Mouse (Mus musculus) mesoderm, embryonic 11.5 days (tissue): ENCODE results near the gene Gm9970.

Source experiments
- DNase-seq: peaks from one replicate; pipeline ENCODE4 v3.0.0-alpha.2; 2012; ENCODE audit warnings: low read depth, low spot score

The Gm9970 gene

DNA sequence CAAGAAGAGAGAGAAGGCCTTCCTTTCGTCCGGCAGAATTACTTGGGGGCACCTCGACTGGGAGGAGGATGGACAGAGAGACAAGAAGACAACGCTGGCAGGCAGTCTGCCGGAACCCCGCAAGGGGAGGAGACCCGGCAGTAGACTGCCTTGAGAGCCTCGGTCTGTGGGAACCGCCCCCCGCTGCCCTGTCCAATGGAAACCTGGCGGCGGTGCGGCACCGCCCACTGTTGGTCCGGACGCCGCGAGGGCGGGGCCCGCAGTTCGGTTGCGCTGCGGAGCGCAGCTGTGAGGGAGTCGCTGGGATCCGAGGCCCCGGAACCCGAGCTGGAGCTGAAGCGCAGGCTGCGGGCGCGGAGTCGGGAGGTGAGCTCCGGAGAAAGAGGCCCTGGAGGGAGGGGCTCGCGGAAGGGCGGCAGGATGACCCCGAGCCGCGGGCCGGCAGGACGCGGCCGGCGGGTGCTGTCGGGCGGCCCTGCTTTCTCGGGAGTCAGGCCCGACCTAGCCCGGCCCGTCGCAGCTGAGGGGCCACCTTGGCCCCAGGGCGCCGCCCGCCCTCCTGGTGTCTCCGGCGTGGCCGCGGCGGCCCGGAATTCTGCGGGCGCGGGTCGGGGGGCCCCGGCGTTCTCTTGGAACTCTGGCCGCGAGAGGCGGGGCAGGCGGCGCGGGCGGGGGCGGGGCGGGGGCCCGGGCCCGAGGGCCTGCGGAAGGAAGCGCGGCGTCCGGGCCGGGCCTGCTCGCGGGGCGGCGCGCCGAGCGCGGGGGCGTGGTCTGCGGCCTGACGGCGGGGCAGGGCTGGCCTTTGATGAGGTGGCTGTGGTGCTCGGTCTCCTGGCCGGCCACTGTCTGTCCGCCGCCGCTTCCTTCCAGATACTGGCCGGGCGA is at the start of gene Gm9970, which contains the start of gene Nrbp1:
Gene Gm9970 (minus strand): TSS at position 596 of the 885 bp plus-strand sequence.
Gene Nrbp1 (plus strand): TSS at position 228 of the 885 bp plus-strand sequence.
- DNase-seq = peak; percentile 96

DNA sequence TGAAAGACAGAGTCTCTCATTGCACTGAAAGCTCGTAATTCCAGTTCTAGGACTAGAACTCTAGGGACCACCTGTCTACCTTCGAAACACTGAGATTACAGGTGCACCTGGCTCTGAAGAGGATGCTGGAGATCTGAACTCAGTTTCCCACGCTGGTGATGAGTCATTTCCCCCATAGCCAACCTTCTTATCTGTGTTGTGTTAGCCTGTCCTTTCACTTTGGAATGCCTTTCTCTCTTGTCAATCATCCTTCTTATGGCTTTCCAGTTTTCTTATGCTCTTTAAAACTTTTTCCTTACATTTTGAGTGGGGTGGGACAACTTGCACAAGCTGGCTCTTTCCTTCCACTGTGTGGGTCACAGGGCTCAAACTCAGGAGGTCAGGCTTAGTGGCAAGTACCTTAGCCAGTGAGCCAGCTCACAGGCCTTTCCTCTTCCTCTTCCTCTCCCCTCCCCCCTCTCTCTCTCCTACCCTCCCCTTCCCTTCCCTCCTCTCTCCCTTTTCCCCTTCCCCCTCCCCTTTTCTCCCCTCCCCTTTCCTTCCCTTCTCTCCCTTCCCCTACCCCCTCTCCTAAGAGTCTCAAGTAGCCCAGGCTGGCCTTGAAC is 48.7 kb upstream of the Gm9970 start:
- DNase-seq = no peak

DNA sequence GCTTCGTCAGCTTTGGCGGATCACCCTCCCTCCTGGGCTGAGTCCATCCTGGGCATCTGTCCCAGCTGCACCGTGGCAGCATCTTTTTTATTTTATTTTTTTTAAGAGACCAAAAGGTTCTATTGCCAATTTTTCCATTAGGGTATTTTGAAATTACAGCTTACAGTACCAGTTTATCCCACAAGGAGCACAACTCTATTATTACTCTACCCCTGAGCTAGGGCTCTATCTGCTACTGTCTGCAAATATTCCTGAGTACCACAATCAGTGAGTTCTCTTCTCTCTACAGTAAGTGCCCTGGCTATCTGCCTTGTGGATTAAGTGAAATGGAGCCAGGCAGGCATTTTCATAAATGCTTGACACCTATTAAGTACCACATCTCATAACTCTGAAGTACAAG is 47.6 kb upstream of the Gm9970 start:
- no peak for DNase-seq

DNA sequence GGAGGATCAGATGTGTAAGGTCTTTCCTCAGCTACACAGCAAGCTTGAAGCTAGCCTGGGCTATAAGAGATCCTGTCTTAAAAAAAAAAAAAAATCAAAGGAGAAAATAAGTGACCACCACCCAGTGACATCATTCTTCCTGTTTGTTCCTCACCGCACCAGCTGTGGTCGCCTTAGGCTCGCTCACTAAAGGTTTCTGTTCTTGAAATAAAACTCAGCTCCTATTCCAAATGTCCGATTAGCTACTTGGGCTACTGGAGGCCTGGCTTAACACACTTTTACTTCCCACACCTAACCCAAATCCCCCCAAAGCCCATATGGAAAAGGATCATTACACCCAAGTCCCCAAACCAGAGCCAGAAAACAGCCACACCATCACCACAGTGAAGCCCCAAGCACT is 47.2 kb upstream of the Gm9970 start:
- DNase-seq = no peak

DNA sequence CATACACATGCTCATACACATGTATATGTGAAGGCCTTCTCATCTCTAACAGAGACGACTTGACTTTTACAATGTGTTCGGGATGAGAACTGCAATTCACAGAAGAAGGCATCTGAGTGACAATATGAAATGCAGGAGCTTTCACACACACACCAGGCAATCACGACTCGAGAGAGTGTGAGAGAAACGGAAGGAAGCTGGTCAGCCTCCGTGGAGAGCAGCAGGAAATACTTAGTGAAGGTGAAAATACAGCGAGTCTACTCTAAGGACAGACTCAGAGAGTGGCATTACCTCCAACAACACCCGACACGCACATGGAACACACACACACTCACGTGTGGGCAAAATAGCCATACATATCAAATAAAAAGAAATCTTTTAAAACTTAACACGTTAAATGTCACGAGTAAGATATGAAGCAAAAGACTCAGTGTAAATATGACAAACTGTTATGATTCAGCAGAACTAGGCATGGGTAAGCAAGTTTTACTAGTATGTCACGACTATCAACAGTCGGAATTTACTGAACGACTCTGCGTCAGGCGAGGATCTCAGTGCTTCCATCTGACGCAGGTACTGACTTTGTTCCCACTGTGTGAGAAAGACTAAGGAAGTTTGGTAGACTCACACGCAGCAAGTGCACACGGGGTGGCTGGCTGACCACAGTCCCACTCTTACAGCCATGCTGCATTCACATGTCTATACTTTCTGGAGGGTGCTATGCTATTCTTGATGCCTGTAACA is 38.4 kb upstream of the Gm9970 start:
- DNase-seq = no peak

GRCm38 (mm10) chr5:31273018-31273417 is 32.0 kb upstream of the Gm9970 start:
- DNase-seq = no peak

- DNase-seq = no peak
Observed at GRCm38 (mm10) chr5:31267686-31268085, 26.7 kb upstream of the Gm9970 start.

- DNase-seq = no peak
Observed at GRCm38 (mm10) chr5:31266101-31266500, 25.1 kb upstream of the Gm9970 start.

DNA sequence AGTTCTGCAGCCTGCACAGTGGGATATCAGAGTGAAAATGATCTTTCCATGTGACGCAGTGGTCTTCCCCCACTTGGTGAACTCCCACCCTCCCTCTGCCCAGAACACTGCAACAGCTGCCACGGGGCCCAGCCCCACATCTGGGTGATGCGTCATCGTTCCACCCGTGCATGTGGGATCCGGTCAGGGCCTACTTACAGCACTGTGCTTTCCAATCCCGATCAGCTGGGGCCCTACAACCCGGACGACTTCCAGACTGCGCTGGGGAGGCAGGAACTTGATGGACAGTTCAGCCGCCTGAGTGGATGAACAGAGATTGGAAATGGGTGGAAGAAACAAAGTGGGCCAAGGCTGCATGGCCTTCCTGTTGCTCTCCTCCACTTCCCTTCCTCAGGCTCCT is 16.6 kb upstream of the Gm9970 start:
- no peak for DNase-seq

GRCm38 (mm10) chr5:31255971-31256370 is 14.9 kb upstream of the Gm9970 start:
- DNase-seq = no peak

DNA sequence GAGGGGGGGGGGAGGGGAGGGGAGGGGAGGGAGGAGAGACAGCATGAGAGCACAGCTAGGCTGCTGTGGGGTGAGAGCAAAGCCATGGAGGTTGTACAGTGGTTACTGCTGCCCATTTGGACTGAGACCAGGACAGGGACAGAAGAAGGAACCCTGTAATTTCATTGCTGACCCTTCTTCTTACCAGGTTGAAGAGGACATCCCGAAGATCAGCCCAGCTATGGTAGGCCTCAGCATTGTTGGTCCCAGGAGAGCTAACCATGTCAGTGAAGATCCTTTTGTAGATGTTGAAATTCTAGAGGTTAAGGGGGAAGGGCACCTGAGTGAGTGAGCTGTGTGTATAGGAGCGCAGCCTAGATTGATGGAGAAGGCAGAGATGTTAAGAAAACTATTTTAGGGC is 14.3 kb upstream of the Gm9970 start:
- no peak for DNase-seq

DNA sequence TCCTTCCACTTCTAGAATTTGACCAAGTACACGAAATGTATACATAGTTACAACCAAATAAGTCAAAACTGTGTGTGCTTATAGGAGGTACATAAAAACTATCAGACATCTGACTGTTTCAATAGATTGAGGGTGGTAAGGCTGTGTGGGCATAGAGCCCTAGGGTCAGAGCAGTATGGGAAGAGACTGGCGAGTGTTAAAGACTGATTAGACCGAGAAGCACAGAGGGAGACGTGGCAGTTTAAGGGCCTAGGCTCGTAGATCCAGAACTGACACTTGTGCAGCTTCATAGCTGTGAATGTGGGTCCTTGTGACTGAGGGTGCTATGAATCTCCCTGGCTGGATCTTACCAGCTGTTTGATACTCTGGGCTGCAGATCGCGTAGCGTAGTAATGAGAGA is 13.9 kb upstream of the Gm9970 start:
- no peak for DNase-seq

DNA sequence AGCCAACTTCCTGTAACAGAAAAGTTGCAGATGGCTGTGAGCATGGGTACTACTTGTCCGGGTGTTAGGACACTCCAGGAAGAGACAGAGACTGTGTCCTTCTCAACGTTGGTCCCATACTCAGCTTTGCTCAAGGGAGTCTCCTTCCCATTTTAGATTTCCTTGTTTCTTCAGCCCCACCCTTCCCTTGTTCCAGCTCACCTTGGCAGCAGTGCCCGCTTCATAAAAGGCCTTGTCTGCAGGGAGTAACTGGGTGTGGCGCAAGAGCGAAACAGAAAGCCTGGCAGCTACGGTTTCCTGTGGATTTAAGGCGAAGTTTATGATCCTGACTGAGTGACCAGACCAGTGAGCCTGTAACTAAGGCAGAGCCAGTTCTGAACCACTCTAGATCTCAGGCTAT is 13.4 kb upstream of the Gm9970 start:
- no peak for DNase-seq

DNA sequence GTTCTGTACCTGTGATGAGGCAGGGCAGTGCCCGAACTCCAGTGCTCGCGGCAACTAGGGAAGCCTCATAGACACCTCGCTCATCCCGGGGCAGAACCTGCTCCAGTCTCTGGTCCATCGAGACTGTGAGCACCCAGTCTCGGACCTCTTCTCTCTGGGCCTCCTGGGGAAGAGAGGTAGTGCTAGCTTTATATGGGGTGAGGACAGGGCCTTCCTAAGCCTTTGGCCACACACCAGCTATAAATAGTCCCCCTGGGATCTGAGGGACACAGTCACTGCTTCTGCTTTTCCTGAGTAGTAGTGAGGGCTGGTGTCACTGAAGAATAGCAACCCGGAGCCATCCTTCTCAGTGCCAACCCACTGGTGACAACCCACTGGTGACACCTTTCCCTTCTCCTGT is 12.8 kb upstream of the Gm9970 start:
- no peak for DNase-seq

DNA sequence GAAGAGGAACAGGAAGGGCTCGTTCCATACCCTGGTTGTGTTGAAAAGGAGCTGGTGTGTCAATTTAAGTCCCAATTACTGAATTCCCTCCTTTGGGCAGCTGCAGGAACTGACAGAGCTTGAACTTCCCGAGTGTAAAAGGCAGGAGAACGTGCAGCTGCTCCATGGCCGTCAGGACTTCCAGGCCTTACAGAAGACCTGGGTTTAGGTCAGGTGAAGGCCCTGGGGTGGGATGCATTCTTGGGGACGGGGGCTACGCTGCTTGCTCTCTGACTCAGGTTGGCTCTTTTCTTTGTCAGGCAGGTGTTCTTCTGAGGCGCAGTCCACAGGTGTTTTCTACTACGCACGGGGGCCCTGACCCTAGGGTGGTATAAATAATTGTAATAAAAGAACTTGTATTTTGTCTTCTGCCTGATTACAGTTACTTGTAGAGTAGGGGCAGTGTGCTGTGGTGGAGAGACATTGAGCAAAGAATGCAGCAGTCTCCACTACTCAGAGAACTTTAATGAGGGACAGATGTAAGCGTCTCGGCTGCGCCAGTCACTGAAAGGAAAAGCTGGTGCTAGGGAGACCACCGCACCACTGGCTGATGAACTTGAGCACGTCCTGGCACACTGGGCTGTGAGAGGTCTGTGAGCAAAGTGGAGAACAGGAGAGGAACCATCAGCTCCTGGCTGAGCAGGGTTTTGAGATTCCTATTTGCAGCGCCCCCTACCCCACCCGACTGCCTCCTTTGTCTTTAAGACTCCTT is 11.9 kb upstream of the Gm9970 start:
- DNase-seq = no peak

DNA sequence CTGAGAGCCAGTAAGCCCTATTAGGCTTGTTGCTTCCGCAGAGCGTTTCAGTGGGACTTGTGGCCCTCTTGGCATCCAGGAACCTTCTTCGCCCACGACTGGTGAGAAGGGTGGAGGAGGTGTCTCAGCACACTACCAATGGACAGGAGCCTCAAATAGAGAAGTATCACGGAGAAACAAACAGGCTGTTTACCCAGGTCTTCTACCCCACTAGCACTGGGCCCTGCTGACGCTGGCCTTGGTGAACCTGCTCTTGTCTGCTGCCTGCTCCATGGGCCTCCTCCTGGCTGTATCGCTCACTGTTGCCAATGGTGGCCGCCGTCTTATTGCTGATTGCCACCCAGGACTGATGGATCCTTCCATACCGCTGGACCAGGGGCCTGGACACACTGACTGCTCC is 11.1 kb upstream of the Gm9970 start:
- no peak for DNase-seq

- DNase-seq = peak; percentile 42
Observed at GRCm38 (mm10) chr5:31251541-31252101, 10.6 kb upstream of the Gm9970 start, which contains the start of gene Krtcap3. Gene Krtcap3, plus strand, starts transcription at chr5:31251691.

DNA sequence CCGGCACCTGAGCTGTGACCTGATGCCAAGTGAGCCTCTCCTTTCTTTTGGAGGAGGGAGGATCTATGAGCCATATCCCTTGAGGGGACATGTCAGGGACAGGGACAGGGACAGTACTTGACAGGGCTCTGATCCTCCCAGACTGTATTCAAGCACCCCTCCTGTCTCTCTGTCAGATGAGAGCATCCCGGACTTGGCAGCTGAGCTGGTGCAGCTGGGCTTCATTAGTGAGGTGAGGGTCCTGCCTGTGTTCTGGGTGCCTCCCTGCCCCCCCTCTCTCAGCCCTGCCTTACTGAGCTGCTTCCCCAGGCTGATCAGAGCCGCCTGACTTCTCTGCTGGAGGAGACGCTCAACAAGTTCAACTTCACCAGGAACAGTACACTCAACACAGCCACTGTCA is 9.7 kb upstream of the Gm9970 start:
- DNase-seq = no peak

DNA sequence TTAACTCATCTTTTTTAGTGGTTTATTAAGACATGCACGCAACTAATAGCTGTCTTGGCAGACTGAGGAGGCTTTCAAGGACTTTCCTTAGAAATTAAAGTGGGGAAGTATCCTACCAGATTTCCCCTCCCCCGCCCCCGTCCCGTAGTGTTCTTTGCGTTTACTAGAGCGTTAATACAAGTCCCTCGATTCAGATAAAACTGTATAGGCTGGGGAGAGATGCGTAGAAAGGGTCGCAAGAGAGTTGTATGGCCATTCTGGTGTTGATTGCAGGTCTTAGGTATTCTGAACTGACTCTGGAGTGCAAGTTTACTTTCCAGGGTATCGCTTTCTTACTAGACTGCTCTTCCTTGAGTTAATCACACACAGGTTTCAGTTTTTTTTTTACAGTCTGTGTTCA is 1.2 kb upstream of the Gm9970 start:
- DNase-seq = no peak

GRCm38 (mm10) chr5:31241522-31242034 is 546 bp upstream of the Gm9970 start:
- DNase-seq = no peak

GRCm38 (mm10) chr5:31226641-31227040 is 14.4 kb downstream of the Gm9970 start:
- DNase-seq = no peak
